Mouse (Mus musculus) kidney, adult 8-10 months (tissue): ENCODE measurements at regions not wholly inside any gene's neighbourhood (a gene's known extent, or its start where the extent isn't known, plus 50 kb on each side); places are given as distances from the start of the nearest gene placed in this dataset.
"Not testable (repeated sequence)": the region's sequence is repeated elsewhere in the genome, so short reads cannot be mapped to it uniquely, and the experiment has no call there.

Source experiments
- DNase-seq, 2 experiments: peaks; one replicate each; pipeline ENCODE4 v3.0.0; 2022

DNA sequence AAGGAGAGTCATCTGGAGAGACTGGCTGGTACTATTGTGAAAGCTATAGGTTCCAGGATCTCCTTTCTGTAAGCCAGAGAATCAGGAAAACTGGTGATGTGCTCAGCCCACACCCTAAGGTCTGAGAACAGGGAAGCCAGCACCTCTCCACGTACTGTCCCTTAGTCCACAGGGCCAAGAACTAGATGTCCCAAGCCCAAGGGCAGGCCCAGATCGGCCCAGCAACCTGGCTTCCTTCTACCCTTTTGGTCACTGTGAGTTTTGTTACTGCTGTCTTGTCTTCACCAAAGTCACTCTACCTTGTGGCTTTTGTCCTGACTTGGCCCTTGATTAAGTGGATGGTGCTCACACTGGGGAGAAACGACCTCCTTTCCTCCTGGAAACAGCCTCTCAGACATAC, 107.8 kb upstream of the Spata13 start:
- no peak for DNase-seq

- DNase-seq, result no peak
Observed at GRCm38 (mm10) chr14:60526832-60527231, 107.0 kb upstream of the Spata13 start.

- peak; percentile 30 to 45 for DNase-seq
Observed at GRCm38 (mm10) chr14:60527951-60528350, 105.8 kb upstream of the Spata13 start.

- no peak for DNase-seq
Observed at GRCm38 (mm10) chr14:60528520-60528919, 105.3 kb upstream of the Spata13 start.

DNA sequence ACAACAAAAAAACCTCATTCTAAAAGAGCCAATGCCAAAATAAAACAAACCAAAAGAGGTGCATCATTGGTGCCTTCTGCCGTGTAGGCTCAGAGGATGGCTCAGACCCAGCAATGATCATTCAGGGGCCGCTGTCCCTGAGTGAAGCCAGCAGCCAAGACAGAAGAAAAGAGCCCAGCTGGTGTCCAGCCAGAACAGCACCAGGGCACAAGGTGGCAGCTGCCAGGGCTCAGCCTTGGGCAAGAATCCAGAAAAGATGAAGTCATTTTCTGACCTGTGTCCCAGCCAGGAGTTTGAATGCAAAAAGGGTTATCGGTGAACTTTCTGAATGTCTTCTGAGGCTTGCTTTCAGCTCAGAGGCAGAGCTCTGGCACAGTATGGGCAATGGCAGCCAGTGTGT, 104.8 kb upstream of the Spata13 start:
- peak; percentile 76 to 78 for DNase-seq

- no peak for DNase-seq
Observed at GRCm38 (mm10) chr14:60529646-60530347, 104.0 kb upstream of the Spata13 start.

DNA sequence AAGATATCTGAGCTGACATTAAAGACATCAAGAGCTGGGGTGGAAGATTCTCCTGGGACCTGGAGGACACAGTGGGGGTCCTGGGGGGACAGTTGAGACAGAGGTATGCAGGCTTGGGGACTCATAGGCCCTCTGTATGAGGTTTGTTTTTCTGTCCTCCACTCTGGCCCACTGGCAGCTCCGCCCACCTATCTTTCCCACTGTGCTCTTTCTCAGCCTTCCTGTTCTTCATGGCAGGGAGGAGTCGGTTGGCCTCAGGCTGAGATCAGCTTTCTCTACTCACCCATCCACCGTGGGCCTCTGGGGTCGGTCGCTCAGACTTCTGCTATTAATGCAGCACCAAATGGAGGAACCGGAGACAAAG, 103.5 kb upstream of the Spata13 start:
- DNase-seq, result no peak

DNA sequence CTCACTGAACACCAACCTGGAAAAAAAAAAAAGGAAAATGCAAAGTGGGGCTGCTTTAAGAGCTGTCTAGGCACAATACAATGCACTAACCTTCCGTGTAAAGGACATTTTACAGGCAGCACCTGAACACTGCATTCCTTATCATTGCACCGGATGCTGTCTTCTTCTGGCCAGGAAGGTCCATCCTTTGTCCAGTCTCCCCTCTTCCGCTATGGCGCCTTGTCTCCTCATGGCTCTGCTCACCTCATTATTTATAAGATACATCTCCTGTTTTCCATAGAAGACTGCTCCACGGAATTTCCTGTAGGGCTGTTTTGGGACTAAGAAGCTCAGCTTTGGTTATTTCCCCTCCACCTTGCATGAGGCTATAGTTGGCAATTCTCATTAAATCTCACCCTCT, 102.8 kb upstream of the Spata13 start:
- DNase-seq, result no peak

DNA sequence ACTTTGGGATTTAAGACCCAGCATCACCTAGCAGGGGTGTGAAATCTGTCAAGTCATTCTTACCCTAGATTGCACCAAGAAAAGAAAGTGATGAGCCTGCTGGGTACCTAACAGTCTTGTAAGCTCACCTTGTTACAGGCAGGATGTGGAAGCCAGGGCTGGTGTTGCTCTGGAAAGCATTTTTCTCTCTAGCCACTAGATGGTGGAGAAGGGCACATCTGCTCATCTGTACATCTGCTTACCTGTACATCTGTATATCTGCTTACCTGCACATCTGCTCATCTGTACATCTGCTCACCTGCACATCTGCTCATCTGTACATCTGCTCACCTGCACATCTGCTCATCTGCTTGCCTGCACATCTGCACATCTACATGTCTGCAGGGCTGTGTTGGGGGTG, 102.0 kb upstream of the Spata13 start:
- no peak for DNase-seq

DNA sequence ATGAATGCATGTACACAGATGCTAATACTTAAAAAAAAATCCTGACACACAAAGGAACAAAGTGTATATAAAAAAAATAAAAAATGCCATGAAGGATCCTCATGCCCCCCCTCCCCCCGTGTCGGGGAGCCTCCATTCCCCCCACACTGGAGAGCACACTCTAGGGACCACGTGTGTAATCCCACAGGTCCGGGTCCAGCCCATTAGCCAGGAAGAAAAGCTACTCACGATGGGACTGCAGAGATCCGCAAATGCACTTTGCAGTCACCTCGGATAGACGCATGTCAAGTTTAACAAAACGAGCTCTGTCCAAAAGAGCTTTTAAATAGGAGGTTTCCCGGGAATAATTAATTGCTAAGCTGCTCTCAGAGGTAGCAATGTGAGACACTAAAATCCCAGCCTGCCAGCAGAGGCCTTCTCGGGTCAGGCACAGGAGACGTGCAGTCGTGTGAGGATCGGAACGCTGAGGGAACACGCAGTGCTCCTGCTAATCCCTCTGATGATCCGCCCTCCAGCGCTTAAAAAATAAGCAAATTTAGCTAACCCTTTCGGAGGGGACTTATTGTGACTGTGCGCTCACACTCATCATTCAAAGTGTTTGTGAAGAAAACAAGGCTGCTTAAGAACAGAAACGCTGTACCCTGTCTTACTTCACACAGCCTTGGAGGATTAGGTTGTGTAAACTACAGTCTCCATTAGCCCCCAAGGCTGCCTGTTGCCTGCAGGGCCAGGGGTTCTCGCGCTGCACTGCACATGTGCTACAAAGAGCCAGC, 100.2 kb upstream of the Spata13 start:
- no peak for DNase-seq

GRCm38 (mm10) chr14:60539040-60539439, 94.8 kb upstream of the Spata13 start:
- peak; percentile 34 for DNase-seq

GRCm38 (mm10) chr14:60540111-60540510, 93.7 kb upstream of the Spata13 start:
- DNase-seq, result no peak

GRCm38 (mm10) chr14:60541596-60541995, 92.2 kb upstream of the Spata13 start:
- no peak for DNase-seq

GRCm38 (mm10) chr14:60544767-60545166, 89.0 kb upstream of the Spata13 start:
- no peak for DNase-seq

DNA sequence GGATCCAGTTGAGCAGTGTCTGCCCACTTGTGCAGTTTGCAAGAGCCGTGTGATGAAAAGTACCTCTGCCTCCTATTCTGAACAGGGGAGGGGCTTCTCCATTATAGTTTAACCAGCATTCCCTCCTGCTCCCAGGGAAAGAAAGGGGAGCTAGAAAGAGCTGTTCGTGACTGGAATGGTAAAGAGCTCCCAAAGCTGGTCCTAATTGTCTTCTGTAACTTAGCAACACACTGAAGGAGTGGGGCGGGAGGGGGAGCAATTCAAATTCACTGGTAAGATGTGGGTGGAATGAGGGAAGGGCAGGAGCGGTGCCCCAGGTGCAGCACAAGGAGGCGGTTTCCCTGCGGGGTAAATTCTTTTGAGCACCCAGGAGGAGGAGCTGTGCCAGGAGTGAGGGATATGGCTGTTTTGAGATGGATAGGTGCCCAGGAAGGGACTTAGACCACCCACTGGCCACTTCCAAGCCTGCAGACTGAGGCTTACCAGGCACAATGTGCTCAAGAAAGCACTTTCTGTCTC, 79.5 kb upstream of the Spata13 start:
- DNase-seq, result peak; percentile 66 to 87

DNA sequence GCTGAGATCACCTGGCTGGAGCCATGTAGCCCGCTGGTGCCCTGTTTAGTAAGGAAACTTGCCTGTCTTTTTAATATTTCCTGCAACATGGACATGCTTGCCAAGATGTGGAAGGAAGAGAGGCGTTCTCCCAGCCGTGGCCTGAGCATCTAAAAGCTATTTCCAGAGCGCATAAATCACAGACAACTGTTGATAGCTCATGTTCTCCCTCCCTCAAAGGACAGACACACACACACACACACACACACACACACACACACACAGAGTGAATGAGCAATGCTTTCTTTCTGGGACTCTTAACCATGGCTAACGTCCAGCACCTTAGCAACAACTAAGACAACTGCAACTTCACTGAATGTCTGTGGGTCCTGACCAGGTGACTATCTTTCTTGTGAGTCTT, 77.3 kb upstream of the Spata13 start:
- DNase-seq, result peak; percentile 35 to 61

DNA sequence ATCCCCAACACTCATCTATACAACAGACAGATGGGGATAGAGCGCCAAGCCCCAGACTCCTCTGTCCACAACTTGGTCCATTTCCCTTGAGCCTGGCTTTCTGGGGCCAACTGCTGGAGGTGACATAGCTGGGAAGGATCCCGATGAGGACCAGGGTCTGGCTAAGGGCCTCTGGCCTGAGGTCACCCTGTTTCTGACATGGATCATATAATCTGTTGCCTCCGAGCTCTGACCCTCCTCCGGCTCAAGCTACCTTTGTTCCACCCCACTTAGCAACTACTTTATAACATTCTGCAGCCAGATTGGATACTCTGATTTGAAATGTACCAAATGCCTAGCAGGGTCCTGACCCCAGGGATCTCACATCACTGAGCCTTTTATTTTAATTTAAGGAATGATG, 76.8 kb upstream of the Spata13 start:
- DNase-seq, result no peak

GRCm38 (mm10) chr14:60559376-60559775, 74.4 kb upstream of the Spata13 start:
- no peak for DNase-seq

GRCm38 (mm10) chr14:60559826-60560529, 73.8 kb upstream of the Spata13 start:
- DNase-seq, result peak in 1 of 2 experiments; percentile 46

- no peak for DNase-seq
Observed at GRCm38 (mm10) chr14:60576281-60576680, 57.5 kb upstream of the Spata13 start.

GRCm38 (mm10) chr14:60580131-60580530, 53.7 kb upstream of the Spata13 start:
- not testable (repeated sequence) for DNase-seq
